In genomic region chr7:25230690-25231285, GRCm38 (mm10) we compare ENCODE assay signal across 15 mouse cellular contexts.
"Had no signal": no experiment of that assay in that cellular context is flagged by ENCODE, and none has a peak within 500 bp of the region (broad histone marks: within the 10 kb centered on the region; RNA-seq: fewer than 3 reads in every experiment).

No protein-coding gene starts in this region.

- H3K9ac ChIP-seq: limb, embryonic 13.5 days; liver, embryonic 15.5 days; lung, embryonic 14.5 days; midbrain, embryonic 15.5 days; stomach, embryonic 15.5 days had no signal

- H3K9me3 ChIP-seq: limb, embryonic 13.5 days; liver, embryonic 15.5 days; midbrain, embryonic 10.5 days; midbrain, embryonic 15.5 days; stomach, embryonic 15.5 days had no signal

- H3K27me3 ChIP-seq: limb, embryonic 13.5 days; liver, embryonic 15.5 days; midbrain, embryonic 15.5 days; stomach, embryonic 15.5 days had no signal

- H3K4me3 ChIP-seq: layer of hippocampus, adult 2 months; limb, embryonic 13.5 days; liver, embryonic 15.5 days; midbrain, embryonic 10.5 days; midbrain, embryonic 15.5 days; stomach, embryonic 15.5 days had no signal

- DNase-seq: kidney, adult 8-10 months; kidney, postnatal 4 days; left cerebral cortex, postnatal 4 days; lung, embryonic 14.5 days; lung, postnatal 10 days; lung, postnatal 4 days; right cerebral cortex, postnatal 4 days had no signal

- H3K27ac ChIP-seq: kidney, postnatal 0 days; layer of hippocampus, adult 2 months; limb, embryonic 13.5 days; liver, embryonic 15.5 days; midbrain, embryonic 10.5 days; midbrain, embryonic 15.5 days; stomach, embryonic 15.5 days had no signal

- H3K4me2 ChIP-seq: limb, embryonic 13.5 days; liver, embryonic 15.5 days; lung, embryonic 14.5 days; midbrain, embryonic 15.5 days; stomach, embryonic 15.5 days had no signal

- ATAC-seq: intestine, postnatal 0 days; midbrain, embryonic 15.5 days had no signal
